Mouse (Mus musculus): ENCODE measurements around the gene Tasp1.
"Not testable (repeated sequence)": the region's sequence is repeated elsewhere in the genome, so short reads cannot be mapped to it uniquely, and the experiment has no call there.

Gene Tasp1

DNA sequence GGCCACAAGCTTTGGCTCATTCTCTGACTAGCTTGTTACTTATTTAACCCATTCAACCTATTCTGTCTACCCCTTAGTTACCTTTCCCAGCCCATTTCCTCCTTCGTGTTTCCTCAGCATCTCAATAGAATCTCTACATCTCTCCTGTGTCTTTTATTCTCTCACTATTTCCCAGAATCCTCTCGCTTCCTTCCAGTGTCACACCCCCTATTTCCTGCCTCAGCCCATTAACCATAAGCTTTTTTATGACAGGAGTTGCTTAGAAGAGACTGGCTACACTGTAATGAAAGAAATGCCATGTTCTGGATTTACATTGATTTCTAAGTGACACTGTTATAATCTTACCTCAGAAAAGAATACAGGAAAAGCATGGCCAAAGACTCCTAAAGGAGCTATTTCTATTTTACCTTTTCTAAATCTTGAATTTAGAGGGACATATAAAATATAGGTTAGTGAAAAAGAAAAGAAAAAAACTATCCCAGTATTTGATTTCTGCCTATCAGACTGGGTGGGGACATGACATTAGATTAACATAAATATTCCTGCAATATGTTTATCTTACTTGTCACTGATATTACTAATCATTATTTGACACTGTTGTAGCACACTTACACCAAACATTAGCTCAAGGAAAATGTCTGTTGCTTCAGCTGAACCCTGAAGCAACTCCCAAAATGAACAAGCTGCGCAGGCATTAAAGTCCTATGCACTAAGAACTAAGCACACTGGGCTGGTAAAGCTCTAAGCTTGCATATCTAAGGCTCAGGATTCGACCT, 6.3 kb downstream of the Tasp1 start:
- no peak for DNase-seq (ENCODE audit: low read depth in 1 of 2, low spot score in 2 of 2)

- no peak for DNase-seq (ENCODE audit: low read depth in 1 of 2, low spot score in 2 of 2)
Measured at GRCm38 (mm10) chr2:140058125-140058524, 8.5 kb downstream of the Tasp1 start.

DNA sequence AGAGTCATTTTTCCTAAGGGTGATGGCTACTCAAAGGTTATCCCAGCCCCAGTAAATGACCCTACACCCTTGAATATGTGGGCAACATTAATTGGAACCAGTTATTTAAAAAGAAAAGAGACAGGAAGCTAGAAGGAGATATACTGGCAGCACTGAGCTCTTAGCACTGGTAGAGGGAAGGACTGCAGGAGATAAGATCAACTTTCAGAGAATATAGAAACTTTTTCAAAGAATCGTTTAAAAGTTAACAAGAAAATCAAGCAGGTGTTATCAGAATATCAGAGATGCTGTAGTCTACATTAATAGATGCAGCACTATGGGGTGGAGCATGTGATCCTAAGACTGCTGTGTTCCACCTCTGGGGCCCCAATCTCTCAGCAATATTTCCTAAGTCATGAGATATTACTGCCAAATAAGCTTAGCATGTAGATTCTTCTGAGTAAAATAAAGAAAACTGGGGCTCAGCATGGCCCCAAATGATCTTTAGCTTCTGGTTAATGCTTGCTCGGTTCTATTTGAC, 14.9 kb downstream of the Tasp1 start:
- no peak for DNase-seq (ENCODE audit: low read depth in 1 of 2, low spot score in 2 of 2)

GRCm38 (mm10) chr2:140042522-140043131, 24.0 kb downstream of the Tasp1 start:
- DNase-seq (ENCODE audit: low read depth in 1 of 2, low spot score in 2 of 2): no peak

GRCm38 (mm10) chr2:140042081-140042480, 24.5 kb downstream of the Tasp1 start:
- DNase-seq (ENCODE audit: low read depth in 1 of 2, low spot score in 2 of 2): no peak

GRCm38 (mm10) chr2:140037459-140037858, 29.1 kb downstream of the Tasp1 start:
- DNase-seq (ENCODE audit: low read depth in 1 of 2, low spot score in 2 of 2): no peak

- no peak for DNase-seq (ENCODE audit: low read depth in 1 of 2, low spot score in 2 of 2)
Measured at GRCm38 (mm10) chr2:140036854-140037253, 29.8 kb downstream of the Tasp1 start.

DNA sequence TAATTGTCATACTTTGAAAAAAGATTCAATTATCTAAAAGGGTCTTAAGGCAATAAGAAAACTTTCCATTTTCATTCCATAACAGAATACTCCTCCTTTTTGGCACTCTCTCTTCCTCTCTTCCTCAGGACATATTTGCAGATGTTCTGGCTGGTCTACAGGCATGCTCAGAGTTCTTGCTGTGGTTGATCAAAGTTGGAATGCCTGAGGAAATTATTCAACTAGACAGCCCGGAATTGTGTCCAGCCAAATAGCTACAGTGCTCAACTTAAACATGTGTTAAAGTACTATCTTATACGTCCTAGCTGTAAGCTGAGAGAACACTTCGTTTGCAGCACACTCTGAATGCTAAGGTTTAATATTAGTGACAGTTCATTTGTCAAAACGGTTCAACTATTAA, 41.7 kb downstream of the Tasp1 start:
- DNase-seq (ENCODE audit: low read depth in 1 of 2, low spot score in 2 of 2): no peak

GRCm38 (mm10) chr2:140007406-140007805, 59.2 kb downstream of the Tasp1 start:
- DNase-seq (ENCODE audit: low read depth in 1 of 2, low spot score in 2 of 2): no peak

DNA sequence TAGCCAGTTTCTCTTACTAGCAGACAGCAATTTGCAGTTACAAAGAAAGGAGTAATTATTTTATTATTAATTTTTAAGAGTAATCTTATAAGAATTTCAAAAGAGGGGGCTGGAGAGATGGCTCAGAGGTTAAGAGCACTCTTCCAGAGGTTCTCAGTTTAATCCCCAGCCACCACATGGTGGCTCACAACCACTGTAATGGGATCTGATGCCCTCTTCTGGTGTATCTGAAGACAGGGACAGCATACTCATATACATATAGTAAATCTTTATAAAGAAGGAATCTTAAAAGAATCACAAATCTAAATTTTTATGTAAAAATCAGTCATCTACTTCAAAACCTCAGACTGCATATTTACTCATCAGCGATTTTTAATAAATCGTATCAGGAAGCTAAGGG, 68.4 kb downstream of the Tasp1 start:
- DNase-seq (ENCODE audit: low read depth in 1 of 2, low spot score in 2 of 2): no peak

DNA sequence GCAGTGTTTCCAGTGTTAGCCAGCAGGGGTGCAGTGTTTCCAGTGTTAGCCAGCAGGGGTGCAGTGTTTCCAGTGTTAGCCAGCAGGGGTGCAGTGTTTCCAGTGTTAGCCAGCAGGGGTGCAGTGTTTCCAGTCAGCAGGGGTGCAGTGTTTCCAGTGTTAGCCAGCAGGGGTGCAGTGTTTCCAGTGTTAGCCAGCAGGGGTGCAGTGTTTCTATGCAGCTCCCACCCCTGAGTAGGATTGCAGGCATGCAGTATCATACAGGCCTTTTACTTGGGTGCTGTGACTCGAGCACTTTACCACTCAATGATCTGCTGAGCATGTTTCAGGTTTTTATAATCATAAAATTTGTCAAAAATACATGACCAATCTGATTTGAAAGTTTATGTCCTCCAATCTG, 76.7 kb downstream of the Tasp1 start:
- not testable (repeated sequence) for DNase-seq (ENCODE audit: low read depth in 1 of 2, low spot score in 2 of 2)

DNA sequence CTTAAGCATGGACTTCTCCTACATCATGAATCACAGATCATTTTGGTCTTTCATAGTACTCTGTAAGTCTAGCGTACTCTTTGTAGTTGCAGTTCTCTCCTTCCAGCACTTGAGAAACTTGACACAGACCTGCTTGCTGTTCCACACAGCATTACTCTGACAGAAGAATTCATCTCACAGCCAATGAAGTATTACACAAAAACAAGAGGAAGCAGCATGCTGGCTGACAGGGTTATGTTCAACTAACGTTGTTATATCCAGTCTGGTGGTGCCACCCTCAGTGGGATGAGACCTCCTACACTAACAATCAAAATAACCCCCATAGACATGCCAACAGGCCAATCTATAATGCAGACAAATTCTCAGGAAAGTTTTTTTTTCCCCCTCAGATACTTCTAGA, 99.2 kb downstream of the Tasp1 start:
- no peak for DNase-seq (ENCODE audit: low read depth in 1 of 2, low spot score in 2 of 2)

GRCm38 (mm10) chr2:139966288-139966687, 100.3 kb downstream of the Tasp1 start:
- no peak for DNase-seq (ENCODE audit: low read depth in 1 of 2, low spot score in 2 of 2)

DNA sequence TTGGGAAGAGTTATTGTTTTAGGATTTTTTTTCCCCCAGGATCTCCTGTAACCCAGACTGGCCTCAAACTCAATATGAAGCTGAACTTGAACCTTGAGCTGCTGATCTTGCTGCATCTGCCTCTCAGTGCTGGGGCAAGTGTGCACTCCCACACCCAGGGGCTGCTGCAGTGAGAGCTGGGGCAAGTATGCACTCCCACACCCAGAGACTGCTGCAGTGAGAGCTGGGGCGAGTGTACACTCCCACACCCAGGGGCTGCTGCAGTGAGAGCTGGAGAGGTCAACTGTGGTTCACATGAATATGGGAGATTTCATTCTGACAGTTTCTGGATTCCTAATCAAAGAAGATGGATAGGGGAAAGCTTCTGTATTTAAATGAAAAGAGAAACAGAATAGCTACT, 117.8 kb downstream of the Tasp1 start:
- DNase-seq (ENCODE audit: low read depth in 1 of 2, low spot score in 2 of 2): no peak

GRCm38 (mm10) chr2:139937581-139937980, 129.0 kb downstream of the Tasp1 start:
- no peak for DNase-seq (ENCODE audit: low read depth in 1 of 2, low spot score in 2 of 2)

GRCm38 (mm10) chr2:139934577-139934976, 132.0 kb downstream of the Tasp1 start:
- no peak for DNase-seq (ENCODE audit: low read depth in 1 of 2, low spot score in 2 of 2)

DNA sequence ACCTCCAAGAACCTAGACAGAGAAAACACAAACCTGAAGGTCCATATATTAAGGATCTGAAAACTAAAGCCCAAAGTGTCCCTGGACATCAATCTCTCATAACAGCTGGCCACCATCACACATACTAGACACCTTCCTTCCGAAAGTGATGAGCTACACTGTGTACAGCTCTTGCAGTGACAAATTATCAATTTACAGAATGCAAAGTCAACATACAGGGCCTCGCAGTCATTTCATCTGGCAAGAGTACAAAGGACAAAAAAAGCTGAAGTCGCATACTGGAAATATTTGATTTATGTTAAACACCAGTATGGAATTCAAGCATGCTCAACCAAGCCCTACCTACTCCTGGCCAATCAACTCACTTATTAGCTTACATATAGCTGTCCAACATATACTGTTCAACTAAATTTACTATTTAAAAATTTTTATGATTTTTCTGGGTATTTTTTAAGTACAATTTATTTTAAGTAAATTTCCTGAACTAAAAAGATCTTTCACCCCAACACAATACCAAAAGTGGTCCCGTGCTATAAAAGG, 132.5 kb downstream of the Tasp1 start:
- no peak for DNase-seq (ENCODE audit: low read depth in 1 of 2, low spot score in 2 of 2)

DNA sequence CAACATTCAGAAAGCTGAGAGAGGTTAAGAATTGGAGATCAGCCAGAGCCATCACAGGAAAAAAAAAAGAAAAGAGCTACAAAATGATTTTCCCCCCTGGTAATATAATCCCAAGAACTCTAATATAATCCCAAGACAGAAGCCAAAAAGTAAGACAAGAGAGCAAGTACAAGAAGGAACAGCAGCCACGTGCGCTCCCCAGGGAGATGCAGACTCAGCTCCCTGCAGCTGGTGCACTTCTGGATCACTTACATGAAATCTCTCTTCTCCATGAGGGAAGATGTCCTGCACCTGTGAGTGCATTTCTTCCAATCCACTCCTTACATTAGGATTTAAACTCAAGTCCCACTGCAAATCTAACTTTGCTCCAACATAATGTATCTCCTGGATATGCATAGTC, 134.4 kb downstream of the Tasp1 start:
- DNase-seq (ENCODE audit: low read depth in 1 of 2, low spot score in 2 of 2): no peak

GRCm38 (mm10) chr2:139924937-139925336, 141.7 kb downstream of the Tasp1 start:
- no peak for DNase-seq (ENCODE audit: low read depth in 1 of 2, low spot score in 2 of 2)

- not testable (repeated sequence) for DNase-seq (ENCODE audit: low read depth in 1 of 2, low spot score in 2 of 2)
Measured at GRCm38 (mm10) chr2:139921395-139921794, 145.2 kb downstream of the Tasp1 start.

GRCm38 (mm10) chr2:139919757-139920156, 146.8 kb downstream of the Tasp1 start:
- no peak for DNase-seq (ENCODE audit: low read depth in 1 of 2, low spot score in 2 of 2)

- no peak for DNase-seq (ENCODE audit: low read depth in 1 of 2, low spot score in 2 of 2)
Measured at GRCm38 (mm10) chr2:139906441-139907157, 160.0 kb downstream of the Tasp1 start.

Data from monocyte, adult 2 months (primary cell).